Mouse (Mus musculus): ENCODE data around the gene Blm. TPM values are rescaled to one million over a fixed set of nuclear protein-coding genes. Genes with fewer than 3 reads are reported as not detected.

Blm gene
- polyA plus RNA-seq, 1 experiment from 2014 or later: 51.8 TPM

Other genes starting within 250 kb of the Blm start
- 150 and 152 TPM in 2 replicates for gene Prc1, start 240.7 kb downstream of the Blm start, polyA plus RNA-seq (2014; fragmentation: Nextera tagmentation; extraction: Ambion mirVana)
- gene Rccd1, start 210.7 kb downstream of the Blm start, polyA plus RNA-seq (2014; fragmentation: Nextera tagmentation; extraction: Ambion mirVana): 10.5 and 11.0 TPM in 2 replicates
- 34.7 and 38.0 TPM in 2 replicates for gene Unc45a, start 194.1 kb downstream of the Blm start, polyA plus RNA-seq (2014; fragmentation: Nextera tagmentation; extraction: Ambion mirVana)
- 25.7 and 27.5 TPM in 2 replicates for gene Hddc3, start 192.0 kb downstream of the Blm start, polyA plus RNA-seq (2014; fragmentation: Nextera tagmentation; extraction: Ambion mirVana)
- 12.5 and 15.1 TPM in 2 replicates for gene Man2a2, start 163.7 kb downstream of the Blm start, polyA plus RNA-seq (2014; fragmentation: Nextera tagmentation; extraction: Ambion mirVana)
- 7.6 and 8.4 TPM in 2 replicates for gene Fes, start 147.2 kb downstream of the Blm start, polyA plus RNA-seq (2014; fragmentation: Nextera tagmentation; extraction: Ambion mirVana)
- gene Furin, start 129.7 kb downstream of the Blm start, polyA plus RNA-seq (2014; fragmentation: Nextera tagmentation; extraction: Ambion mirVana): 9.2 and 10.0 TPM in 2 replicates
- gene Crtc3, start 153.8 kb upstream of the Blm start, polyA plus RNA-seq (2014; fragmentation: Nextera tagmentation; extraction: Ambion mirVana): 14.8 and 18.7 TPM in 2 replicates